Mouse (Mus musculus) CH12F3 (cell line): Measurements from ENCODE around the gene Slc38a1.

Source experiments
- in situ Hi-C: fragments of 300-500 bp; cut with MboI; formaldehyde crosslinking; loops from 2 replicates; pipeline ENCODE4 v1.14.3; 2020; ENCODE audit warnings: low sequenced_read_pairs

Gene Slc38a1

GRCm38 (mm10) chr15:96568271-96568982, 74.3 kb downstream of the Slc38a1 start:
- in situ Hi-C loops: no loop called here

- in situ Hi-C loops: no loop called here
Observed at GRCm38 (mm10) chr15:96566850-96567271, 75.9 kb downstream of the Slc38a1 start.

GRCm38 (mm10) chr15:96563852-96564251, 78.9 kb downstream of the Slc38a1 start:
- in situ Hi-C loops: no loop called here

- in situ Hi-C loops: no loop called here
Observed at GRCm38 (mm10) chr15:96562521-96562920, 80.2 kb downstream of the Slc38a1 start.

- in situ Hi-C loops: no loop called here
Observed at GRCm38 (mm10) chr15:96560576-96561298, 82.0 kb downstream of the Slc38a1 start.

GRCm38 (mm10) chr15:96551569-96552380, 90.9 kb downstream of the Slc38a1 start:
- in situ Hi-C loops: no loop called here

- in situ Hi-C loops: no loop called here
Observed at GRCm38 (mm10) chr15:96551107-96551506, 91.6 kb downstream of the Slc38a1 start.

GRCm38 (mm10) chr15:96548363-96548762, 94.3 kb downstream of the Slc38a1 start:
- in situ Hi-C loops: loop anchor here (10.0 to 25.0 kb wide), 2 partner anchors 126 to 389 kb away; no protein-coding TSS in a partner anchor

- in situ Hi-C loops: loop anchor here (10.0 to 25.0 kb wide), 2 partner anchors 127 to 390 kb away; no protein-coding TSS in a partner anchor
Observed at GRCm38 (mm10) chr15:96547256-96548195, 95.2 kb downstream of the Slc38a1 start.

GRCm38 (mm10) chr15:96543181-96543828, 99.4 kb downstream of the Slc38a1 start:
- in situ Hi-C loops: loop anchor here (10.0 to 25.0 kb wide), 2 partner anchors 131 to 394 kb away; no protein-coding TSS in a partner anchor

GRCm38 (mm10) chr15:96542135-96542534, 100.6 kb downstream of the Slc38a1 start:
- in situ Hi-C loops: loop anchor here (10.0 to 25.0 kb wide), 2 partner anchors 133 to 395 kb away; no protein-coding TSS in a partner anchor

GRCm38 (mm10) chr15:96537272-96537671, 105.4 kb downstream of the Slc38a1 start:
- in situ Hi-C loops: loop anchor here (25.0 kb wide), 1 partner anchor 400 kb away; no protein-coding TSS in a partner anchor

- in situ Hi-C loops: loop anchor here (25.0 kb wide), 1 partner anchor 401 kb away; no protein-coding TSS in a partner anchor
Observed at GRCm38 (mm10) chr15:96536412-96536811, 106.3 kb downstream of the Slc38a1 start.

- in situ Hi-C loops: loop anchor here (25.0 kb wide), 1 partner anchor 410 kb away; no protein-coding TSS in a partner anchor
Observed at GRCm38 (mm10) chr15:96527686-96528085, 115.0 kb downstream of the Slc38a1 start.

GRCm38 (mm10) chr15:96524239-96524738, 118.4 kb downstream of the Slc38a1 start:
- in situ Hi-C loops: loop anchor here (25.0 kb wide), 1 partner anchor 613 kb away; no protein-coding TSS in a partner anchor
